Mouse (Mus musculus): ENCODE results near the gene Tbk1. TPM values are rescaled to one million over a fixed set of nuclear protein-coding genes. Genes with fewer than 3 reads are reported as not detected.

Gene Tbk1
- polyA plus RNA-seq, 1 experiment from 2014 or later: 29.8 TPM

DNA sequence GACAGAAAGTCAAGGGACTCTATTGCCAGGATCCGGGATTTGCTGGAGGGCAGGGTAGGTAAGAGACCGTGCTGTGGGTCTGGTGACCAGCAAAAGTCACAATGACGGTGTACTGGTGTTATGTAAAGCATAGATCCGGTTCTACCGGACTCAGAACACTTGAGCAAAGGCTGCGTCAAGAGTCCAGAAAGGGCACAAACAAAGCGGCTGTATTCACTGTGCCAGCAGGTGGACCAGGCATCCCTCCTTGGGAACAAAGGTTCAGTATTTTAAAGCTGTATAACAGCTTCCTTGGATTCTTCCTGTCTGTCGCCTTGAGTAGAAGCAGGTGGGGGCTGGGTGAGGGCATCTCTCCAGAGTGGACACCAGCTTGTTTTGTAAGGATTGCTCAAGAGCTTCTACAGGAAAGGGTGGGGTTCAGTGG lies 88.1 kb downstream of the Tbk1 start:
- no peak for ATAC-seq
- Histone ChIP-seq H3K36me3 (ENCODE audit: control insufficient read depth, insufficient read depth, low read length) (no peaks in the 10 kb centered on the region), H3K9ac (ENCODE audit: low read depth, low read length) (no peak overlapping the region), H3K4me2 (ENCODE audit: low read length) (no peak overlapping the region), H3K27ac (ENCODE audit: low read depth, low read length) (no peak overlapping the region), H3K4me3 (ENCODE audit: low read length) (no peak overlapping the region), H3K4me1 (ENCODE audit: control insufficient read depth, insufficient read depth, low read depth, low read length) (no peaks in the 10 kb centered on the region), H3K9me3 (ENCODE audit: control insufficient read depth, low read length) (no peaks in the 10 kb centered on the region), H3K27me3 (replicated peaks; ENCODE audit: control insufficient read depth, insufficient read depth, low read length) (no peaks in the 10 kb centered on the region)
- 71% methylated on average over 8 of the region's 8 CpGs for WGBS

DNA sequence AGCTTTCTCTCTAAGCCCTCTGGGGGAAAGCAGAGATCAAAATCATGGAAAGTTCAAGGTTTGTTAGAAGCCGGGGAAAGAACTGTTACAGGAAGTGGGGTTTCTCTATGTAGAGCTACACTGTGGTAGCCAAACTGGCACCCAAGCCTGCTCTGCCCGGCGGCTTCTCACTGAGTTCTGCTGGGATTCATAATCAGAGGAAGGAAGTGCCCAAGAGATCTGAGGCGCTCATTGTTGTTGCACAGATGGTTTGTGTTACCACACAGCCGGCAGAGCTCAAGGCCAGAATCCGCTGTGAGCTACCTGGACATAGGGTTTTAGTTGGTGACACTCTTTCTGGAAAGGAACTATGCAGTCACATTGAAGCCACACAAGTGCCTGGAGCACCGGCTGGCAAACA lies 88.6 kb downstream of the Tbk1 start:
- Histone ChIP-seq H3K9me3 (ENCODE audit: control insufficient read depth, low read length) (no peaks in the 10 kb centered on the region), H3K27ac (ENCODE audit: low read depth, low read length) (no peak overlapping the region), H3K4me3 (ENCODE audit: low read length) (no peak overlapping the region)

DNA sequence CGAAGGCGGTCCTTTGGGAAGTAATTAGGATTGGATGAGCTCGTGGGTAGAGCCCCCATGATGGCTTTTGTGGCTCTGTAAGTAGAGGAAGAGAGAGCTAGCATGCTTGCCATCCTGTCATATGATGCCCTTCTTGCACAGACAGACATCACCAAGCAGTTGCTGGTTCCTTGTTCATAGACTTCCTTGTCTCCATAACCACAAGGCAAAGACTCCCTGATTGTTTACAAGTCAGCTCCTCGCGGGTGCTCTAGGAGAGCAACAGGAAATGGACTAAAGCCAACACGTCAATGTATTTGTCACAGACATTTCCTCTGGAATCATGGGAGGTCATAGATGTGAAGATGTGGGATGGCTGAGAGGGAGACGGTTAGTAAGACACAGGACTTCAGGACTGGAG lies 90.0 kb downstream of the Tbk1 start:
- no peak for ATAC-seq
- Histone ChIP-seq H3K27me3 (replicated peaks; ENCODE audit: control insufficient read depth, insufficient read depth, low read length) (no peaks in the 10 kb centered on the region), H3K4me1 (ENCODE audit: control insufficient read depth, insufficient read depth, low read depth, low read length) (no peaks in the 10 kb centered on the region), H3K4me2 (ENCODE audit: low read length) (no peak overlapping the region), H3K9ac (ENCODE audit: low read depth, low read length) (no peak overlapping the region), H3K36me3 (ENCODE audit: control insufficient read depth, insufficient read depth, low read length) (no peaks in the 10 kb centered on the region), H3K27ac (ENCODE audit: low read depth, low read length) (no peak overlapping the region), H3K9me3 (ENCODE audit: control insufficient read depth, low read length) (no peaks in the 10 kb centered on the region), H3K4me3 (ENCODE audit: low read length) (no peak overlapping the region)
- WGBS: 73% methylated on average over 7 of the region's 7 CpGs

More for the DNA sequence above, 88.6 kb downstream of the Tbk1 start:
- no peaks in the 10 kb centered on the region for H3K4me1 ChIP-seq (ENCODE audit: control insufficient read depth, insufficient read depth, low read depth, low read length)
- no peaks in the 10 kb centered on the region for H3K36me3 ChIP-seq (ENCODE audit: control insufficient read depth, insufficient read depth, low read length)
- H3K27me3 ChIP-seq (replicated peaks; ENCODE audit: control insufficient read depth, insufficient read depth, low read length): no peaks in the 10 kb centered on the region
- no peak overlapping the region for H3K4me2 ChIP-seq (ENCODE audit: low read length)
- WGBS: 80% methylated on average over 7 of the region's 7 CpGs
- no peak overlapping the region for H3K9ac ChIP-seq (ENCODE audit: low read depth, low read length)
- ATAC-seq: no peak

Small RNA genes lying within 50 kb of the gene (microRNA-seq; reads per million reads assigned to microRNA genes)
- not detected for gene Gm24330

Other genes with a start within 250 kb of the Tbk1 start
- gene Tbc1d30, start 235.5 kb downstream of the Tbk1 start, polyA plus RNA-seq (2015; fragmentation: Nextera tagmentation; extraction: Ambion mirVana): 16.6 and 19.5 TPM in 2 replicates
- 39.7 and 43.1 TPM in 2 replicates for gene Gns, start 221.7 kb downstream of the Tbk1 start, polyA plus RNA-seq (2015; fragmentation: Nextera tagmentation; extraction: Ambion mirVana)
- gene Rassf3, start 110.4 kb downstream of the Tbk1 start, polyA plus RNA-seq (2015; fragmentation: Nextera tagmentation; extraction: Ambion mirVana): 5.3 and 6.0 TPM in 2 replicates
- 29.7 and 32.2 TPM in 2 replicates for gene Xpot, start 39.5 kb upstream of the Tbk1 start, polyA plus RNA-seq (2015; fragmentation: Nextera tagmentation; extraction: Ambion mirVana)
- 0.13 and 0.24 TPM in 2 replicates for gene D930020B18Rik, start 54.8 kb upstream of the Tbk1 start, polyA plus RNA-seq (2015; fragmentation: Nextera tagmentation; extraction: Ambion mirVana)
- gene BC048403, start 153.2 kb upstream of the Tbk1 start, polyA plus RNA-seq (2015; fragmentation: Nextera tagmentation; extraction: Ambion mirVana): 2.2 and 2.5 TPM in 2 replicates

Data from hindbrain, embryonic 16.5 days (tissue).